Mouse (Mus musculus) lung, embryonic 15.5 days (tissue): ENCODE results near the gene Bmp5. TPM values are rescaled to one million over a fixed set of nuclear protein-coding genes. Genes with fewer than 3 reads are reported as not detected.
"Not testable (repeated sequence)": the region's sequence is repeated elsewhere in the genome, so short reads cannot be mapped to it uniquely, and the experiment has no call there.

Experiments used
- ATAC-seq: fragments of 200-750 bp; cut with Nextera tagmentation; 2 replicates; pipeline ENCODE4 v1.8.0; 2017; ENCODE audit warnings: moderate number of reproducible peaks, borderline replicate concordance; ENCODE audit not compliant: low FRiP score, low TSS enrichment; ENCODE audit errors: extremely low read depth
- H3K27ac ChIP-seq: fragments of 300-500 bp; sonication (generic); 2 replicates; pipeline ENCODE4 v1.5.1; 2015; ENCODE audit warnings: moderate library complexity, mild to moderate bottlenecking, inconsistent platforms
- H3K27me3 ChIP-seq: fragments of 300-500 bp; sonication (generic); 2 replicates; pipeline ENCODE4 v1.6.1; 2015; ENCODE audit warnings: inconsistent platforms
- H3K36me3 ChIP-seq: fragments of 300-500 bp; sonication (generic); 2 replicates; pipeline ENCODE4 v1.6.1; 2015; ENCODE audit warnings: inconsistent platforms
- H3K4me1 ChIP-seq: fragments of 300-500 bp; sonication (generic); 2 replicates; pipeline ENCODE4 v1.6.1; 2015; ENCODE audit warnings: inconsistent platforms
- H3K4me2 ChIP-seq: fragments of 300-500 bp; sonication (generic); 2 replicates; pipeline ENCODE4 v1.6.1; 2015; ENCODE audit warnings: inconsistent platforms, mild to moderate bottlenecking, moderate library complexity
- H3K4me3 ChIP-seq: fragments of 300-500 bp; sonication (generic); 2 replicates; pipeline ENCODE4 v1.5.1; 2015; ENCODE audit warnings: mild to moderate bottlenecking, inconsistent platforms
- H3K9ac ChIP-seq: fragments of 300-500 bp; sonication (generic); 2 replicates; pipeline ENCODE4 v1.6.1; 2015; ENCODE audit warnings: inconsistent platforms
- H3K9me3 ChIP-seq: fragments of 300-500 bp; sonication (generic); 2 replicates; pipeline ENCODE4 v1.6.1; 2016; ENCODE audit warnings: inconsistent platforms
- WGBS: fragments of 180-500 bp; shearing (Covaris S2); methylation state at CpG from one replicate; pipeline ENCODE4 v1.1.7; 2015; 5-methylcytosine and 5-hydroxymethylcytosine counted together
- polyA plus RNA-seq: library from polyadenylated mRNA; unstranded; fragments of >200 nt; fragmentation: Nextera tagmentation; extraction: Ambion mirVana; gene quantifications from 2 replicates; pipeline ENCODE4 v1.2.1, GENCODE M21; 2015

Gene Bmp5
- polyA plus RNA-seq, 1 experiment from 2014 or later: 34.3 TPM

- Histone ChIP-seq H3K9me3 (no peaks in the 10 kb centered on the region), H3K4me1 (peaks cover 33% of the 10 kb centered on the region), H3K36me3 (no peaks in the 10 kb centered on the region), H3K27me3 (no peaks in the 10 kb centered on the region), H3K4me2 (no peak overlapping the region), H3K27ac (no peak overlapping the region), H3K4me3 (no peak overlapping the region), H3K9ac (no peak overlapping the region)
- ATAC-seq: no peak
- WGBS: 87% methylated on average over 2 of the region's 2 CpGs
These were observed 8.4 kb downstream of the Bmp5 start for GRCm38 (mm10) chr9:75783573-75783972.

DNA sequence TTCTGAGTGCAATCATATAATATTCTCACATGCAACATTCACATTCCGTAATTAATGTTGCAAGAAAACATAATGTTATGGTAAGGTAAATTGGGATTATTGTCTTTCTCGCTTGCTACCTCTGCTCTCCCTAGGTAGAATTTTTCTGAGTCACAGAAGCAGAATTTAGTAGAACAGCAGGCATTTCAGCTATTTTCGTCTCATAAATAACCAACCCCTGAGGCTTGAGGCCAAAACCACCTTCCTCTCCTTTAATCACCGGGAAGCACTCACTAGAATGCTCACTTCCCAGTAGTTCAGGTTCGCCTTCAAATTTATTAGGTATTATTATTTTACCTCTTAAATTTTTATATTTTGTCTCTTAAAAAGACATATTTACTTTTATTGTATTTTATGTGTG, 10.8 kb downstream of the Bmp5 start:
- H3K9ac ChIP-seq: no peak overlapping the region
- H3K4me1 ChIP-seq: peaks cover 29% of the 10 kb centered on the region
- H3K4me3 ChIP-seq: no peak overlapping the region
- no peaks in the 10 kb centered on the region for H3K9me3 ChIP-seq
- no peaks in the 10 kb centered on the region for H3K27me3 ChIP-seq
- no peak overlapping the region for H3K27ac ChIP-seq
- no peak for ATAC-seq
- 90% methylated on average over 5 of the region's 5 CpGs for WGBS
- no peaks in the 10 kb centered on the region for H3K36me3 ChIP-seq
- H3K4me2 ChIP-seq: no peak overlapping the region

DNA sequence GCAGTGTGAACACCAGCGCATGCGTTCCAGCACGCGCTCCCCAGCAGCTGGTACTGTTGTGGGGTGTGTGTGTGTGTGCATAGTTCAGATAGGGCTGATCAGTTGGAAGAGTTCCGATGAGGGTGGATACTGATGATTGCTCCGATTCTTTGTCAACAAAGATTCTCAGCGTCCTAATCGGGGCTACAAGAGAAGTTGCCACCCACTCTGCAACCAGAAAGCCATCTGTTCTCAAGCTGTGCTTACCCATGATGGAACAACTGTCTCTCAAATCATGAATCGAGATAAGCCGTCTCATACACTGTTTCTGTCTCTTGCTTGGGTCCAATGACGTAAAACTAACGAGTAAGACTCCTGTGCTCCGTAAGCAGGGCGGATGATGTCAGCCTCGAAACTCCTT, 12.0 kb downstream of the Bmp5 start:
- H3K9ac ChIP-seq: no peak overlapping the region
- H3K9me3 ChIP-seq: no peaks in the 10 kb centered on the region
- ATAC-seq: no peak
- H3K4me1 ChIP-seq: peaks cover 21% of the 10 kb centered on the region
- no peak overlapping the region for H3K4me2 ChIP-seq
- no peak overlapping the region for H3K4me3 ChIP-seq
- H3K27ac ChIP-seq: no peak overlapping the region
- H3K36me3 ChIP-seq: no peaks in the 10 kb centered on the region
- H3K27me3 ChIP-seq: no peaks in the 10 kb centered on the region
- WGBS: 68% methylated on average over 15 of the region's 15 CpGs

- H3K9ac ChIP-seq: no peak overlapping the region
- H3K36me3 ChIP-seq: no peaks in the 10 kb centered on the region
- 56% methylated on average over 7 of the region's 7 CpGs for WGBS
- no peak overlapping the region for H3K27ac ChIP-seq
- peaks cover 15% of the 10 kb centered on the region for H3K4me1 ChIP-seq
- no peak for ATAC-seq
- no peaks in the 10 kb centered on the region for H3K27me3 ChIP-seq
- no peak overlapping the region for H3K4me3 ChIP-seq
- H3K4me2 ChIP-seq: no peak overlapping the region
- no peaks in the 10 kb centered on the region for H3K9me3 ChIP-seq
These were observed 14.8 kb downstream of the Bmp5 start for GRCm38 (mm10) chr9:75789879-75790428.

- Histone ChIP-seq H3K4me2 (no peak overlapping the region), H3K9me3 (no peaks in the 10 kb centered on the region), H3K27me3 (no peaks in the 10 kb centered on the region), H3K4me1 (no peaks in the 10 kb centered on the region), H3K27ac (no peak overlapping the region), H3K9ac (no peak overlapping the region), H3K36me3 (no peaks in the 10 kb centered on the region), H3K4me3 (no peak overlapping the region)
- WGBS: 82% methylated on average over 6 of the region's 6 CpGs
- no peak for ATAC-seq
These were observed 29.8 kb downstream of the Bmp5 start for GRCm38 (mm10) chr9:75804940-75805339.

- WGBS: 95% methylated on average over 4 of the region's 4 CpGs
- ATAC-seq, H3K27ac ChIP-seq, H3K36me3 ChIP-seq, H3K4me2 ChIP-seq, H3K9me3 ChIP-seq, H3K9ac ChIP-seq, H3K27me3 ChIP-seq, H3K4me1 ChIP-seq, H3K4me3 ChIP-seq: not testable (repeated sequence)
These were observed 33.0 kb downstream of the Bmp5 start for GRCm38 (mm10) chr9:75808179-75808578.

DNA sequence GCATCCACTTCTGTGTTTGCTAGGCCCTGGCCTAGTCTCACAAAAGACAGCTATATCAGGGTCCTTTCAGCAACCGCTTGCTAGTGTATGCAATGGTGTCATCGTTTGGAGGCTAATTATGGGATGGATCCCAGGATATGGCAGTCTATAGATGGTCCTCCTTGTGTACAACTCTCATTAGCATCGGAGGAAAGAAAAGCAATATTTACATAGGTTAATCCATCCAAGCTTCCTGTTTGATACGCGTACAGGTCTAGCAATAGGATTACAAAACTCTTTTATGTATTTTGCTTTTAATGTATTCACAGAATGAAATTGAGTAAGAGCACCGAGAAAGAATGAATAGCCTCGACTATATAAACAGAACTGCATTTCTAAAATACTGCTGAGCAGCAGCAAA, 33.5 kb downstream of the Bmp5 start:
- 75% methylated on average over 7 of the region's 7 CpGs for WGBS
- Histone ChIP-seq H3K27ac (no peak overlapping the region), H3K9me3 (no peaks in the 10 kb centered on the region)

DNA sequence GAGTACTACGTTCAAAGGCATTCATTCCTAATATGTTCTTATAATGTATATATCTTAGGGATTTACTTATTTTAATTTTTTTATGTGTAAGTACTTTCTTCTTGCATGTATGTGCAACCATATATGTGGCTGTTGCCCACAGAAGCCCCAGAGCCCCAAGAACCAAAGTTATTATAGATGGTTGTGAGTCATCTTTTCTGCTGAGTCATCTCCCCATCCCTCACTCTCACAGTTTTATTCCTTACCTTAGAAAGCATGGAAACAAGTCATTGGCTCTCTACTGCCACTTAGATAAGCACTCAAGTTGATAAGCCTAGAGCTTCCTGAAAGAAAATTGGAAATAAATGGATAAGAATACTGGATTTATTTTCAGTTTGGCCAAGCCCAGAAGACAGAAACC, 40.0 kb downstream of the Bmp5 start:
- WGBS: 76% methylated on average over 1 of the region's 1 CpGs
- Histone ChIP-seq H3K36me3 (no peaks in the 10 kb centered on the region), H3K27me3 (no peaks in the 10 kb centered on the region), H3K9ac (no peak overlapping the region), H3K4me2 (no peak overlapping the region), H3K27ac (no peak overlapping the region), H3K9me3 (no peaks in the 10 kb centered on the region), H3K4me3 (no peak overlapping the region), H3K4me1 (peaks cover 17% of the 10 kb centered on the region)
- ATAC-seq: no peak

More for the DNA sequence above, 33.5 kb downstream of the Bmp5 start:
- Histone ChIP-seq H3K27me3 (no peaks in the 10 kb centered on the region), H3K36me3 (no peaks in the 10 kb centered on the region), H3K4me1 (no peaks in the 10 kb centered on the region), H3K4me2 (no peak overlapping the region), H3K9ac (no peak overlapping the region), H3K4me3 (no peak overlapping the region)
- no peak for ATAC-seq

DNA sequence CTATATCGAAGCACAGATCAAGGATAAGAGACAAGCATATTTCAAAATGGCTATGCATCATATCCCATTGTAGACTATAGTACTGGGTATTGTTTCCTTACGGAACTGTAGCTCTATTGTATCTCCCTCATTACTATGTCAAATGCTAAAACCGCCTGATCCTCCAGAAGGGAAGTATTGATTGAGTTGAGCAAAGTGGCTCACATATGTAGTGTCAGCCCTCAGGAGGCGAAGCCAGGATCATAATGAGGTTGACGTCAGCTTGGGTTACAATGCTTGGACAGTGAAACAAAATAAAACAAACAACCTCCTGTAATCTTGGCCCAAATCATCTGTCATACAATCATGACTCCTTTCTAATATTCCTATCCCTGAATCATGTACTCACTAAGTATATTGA, 43.2 kb downstream of the Bmp5 start:
- 87% methylated on average over 5 of the region's 5 CpGs for WGBS
- no peak for ATAC-seq
- Histone ChIP-seq H3K4me2 (no peak overlapping the region), H3K27me3 (no peaks in the 10 kb centered on the region), H3K4me1 (peaks cover 17% of the 10 kb centered on the region), H3K27ac (no peak overlapping the region), H3K36me3 (no peaks in the 10 kb centered on the region), H3K9me3 (no peaks in the 10 kb centered on the region), H3K9ac (no peak overlapping the region), H3K4me3 (no peak overlapping the region)

DNA sequence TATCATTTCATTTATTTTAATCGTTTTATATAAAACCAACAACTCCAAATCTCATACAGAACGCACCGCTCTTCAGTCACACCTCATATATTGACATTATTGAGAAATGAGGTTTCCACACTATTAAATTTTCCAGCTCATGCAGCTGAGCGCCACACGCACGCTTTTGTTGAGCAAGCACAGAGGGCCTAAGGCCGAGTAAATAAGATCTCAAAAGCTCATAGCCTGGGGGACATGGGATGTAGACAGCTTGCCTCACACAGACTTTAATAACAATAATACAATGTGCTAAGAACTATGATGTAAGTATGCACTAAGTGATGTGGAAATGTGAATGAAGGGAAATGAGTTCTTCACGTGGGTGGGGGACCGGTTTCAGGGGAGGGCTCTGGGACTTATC, 57.3 kb downstream of the Bmp5 start:
- Histone ChIP-seq H3K9ac (no peak overlapping the region), H3K27ac (no peak overlapping the region), H3K9me3 (no peaks in the 10 kb centered on the region), H3K4me3 (no peak overlapping the region), H3K27me3 (no peaks in the 10 kb centered on the region), H3K36me3 (no peaks in the 10 kb centered on the region), H3K4me1 (0 out of 2 replicates have a peak, but pooled peaks cover 4% of the 10 kb centered on the region), H3K4me2 (no peak overlapping the region)
- WGBS: 52% methylated on average over 9 of the region's 9 CpGs
- peak; percentile 69 for ATAC-seq

DNA sequence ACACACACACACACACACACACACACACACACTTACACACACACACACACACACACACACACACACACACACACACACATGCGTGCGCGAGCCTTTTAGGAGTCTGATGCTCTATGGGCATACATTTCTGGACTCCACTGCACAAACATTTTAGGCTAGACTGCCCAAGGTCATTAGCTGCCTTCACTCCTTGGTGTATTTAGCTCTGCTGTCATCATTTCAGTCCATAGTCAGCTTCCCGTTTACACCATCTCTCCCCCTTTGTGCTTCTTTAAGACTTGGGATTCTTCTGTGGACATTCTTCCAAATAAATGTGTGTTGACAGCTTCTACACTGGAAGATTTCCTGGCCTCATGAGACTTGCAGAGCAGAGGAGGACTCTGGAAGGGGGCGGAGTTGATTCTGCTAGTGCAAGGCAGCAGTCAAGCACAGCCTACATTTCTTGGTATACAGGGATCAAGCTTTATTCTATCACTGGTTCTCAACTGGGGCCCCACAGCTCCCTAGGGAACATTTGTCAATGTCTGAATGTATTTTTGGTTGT, 58.1 kb downstream of the Bmp5 start:
- H3K9me3 ChIP-seq: no peaks in the 10 kb centered on the region
- WGBS: 68% methylated on average over 5 of the region's 5 CpGs
- H3K4me1 ChIP-seq: 0 out of 2 replicates have a peak, but pooled peaks cover 4% of the 10 kb centered on the region
- H3K4me2 ChIP-seq: no peak overlapping the region
- H3K4me3 ChIP-seq: no peak overlapping the region
- no peak overlapping the region for H3K9ac ChIP-seq
- 0 out of 2 replicates have a peak overlapping the region, but pooled peaks have one; percentile 10 for H3K27ac ChIP-seq
- H3K27me3 ChIP-seq: no peaks in the 10 kb centered on the region
- no peak for ATAC-seq
- H3K36me3 ChIP-seq: no peaks in the 10 kb centered on the region

GRCm38 (mm10) chr9:75839450-75839849, 64.3 kb downstream of the Bmp5 start:
- H3K36me3 ChIP-seq: no peaks in the 10 kb centered on the region
- no peak overlapping the region for H3K4me2 ChIP-seq
- H3K27me3 ChIP-seq: no peaks in the 10 kb centered on the region
- no peak overlapping the region for H3K27ac ChIP-seq
- H3K9me3 ChIP-seq: no peaks in the 10 kb centered on the region
- WGBS: 71% methylated on average over 3 of the region's 3 CpGs
- no peak overlapping the region for H3K9ac ChIP-seq
- H3K4me1 ChIP-seq: no peaks in the 10 kb centered on the region
- no peak for ATAC-seq
- no peak overlapping the region for H3K4me3 ChIP-seq

DNA sequence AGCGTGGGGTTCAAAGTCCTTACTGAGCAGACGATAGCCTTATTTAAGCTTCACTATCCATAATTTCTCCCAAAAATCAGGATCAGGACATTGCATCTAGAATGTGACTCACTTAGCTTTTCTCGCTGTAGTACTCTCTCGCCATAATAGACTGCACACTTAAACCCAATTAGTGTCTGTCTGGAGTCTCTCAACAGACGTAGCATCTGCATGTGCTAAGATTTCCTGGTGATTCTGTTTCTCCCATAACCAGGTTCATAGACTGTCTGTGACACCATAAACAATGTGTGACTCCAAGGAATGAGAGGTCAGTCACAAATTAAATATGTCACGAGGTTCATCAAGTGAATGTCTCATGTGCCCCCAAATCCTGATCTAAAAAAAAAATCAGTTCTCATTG, 65.7 kb downstream of the Bmp5 start:
- Histone ChIP-seq H3K4me3 (no peak overlapping the region), H3K9ac (no peak overlapping the region), H3K27me3 (no peaks in the 10 kb centered on the region), H3K4me1 (peaks cover under 1% of the 10 kb centered on the region; the same call in 1 of the 2 replicates), H3K4me2 (no peak overlapping the region), H3K36me3 (no peaks in the 10 kb centered on the region), H3K9me3 (no peaks in the 10 kb centered on the region), H3K27ac (no peak overlapping the region)
- 87% methylated on average over 6 of the region's 6 CpGs for WGBS
- no peak for ATAC-seq
